Mouse (Mus musculus) cerebellum, adult 2 months (tissue): ENCODE measurements around the gene Ifnar2. TPM values are rescaled to one million over a fixed set of nuclear protein-coding genes. Genes with fewer than 3 reads are reported as not detected.

Experiments
- DNase-seq, 2 experiments: peaks; one replicate each; pipeline ENCODE4 v3.0.0; 2021
- H3K27ac ChIP-seq: fragments of 200-500 bp; 2 replicates; pipeline ENCODE4 v1.5.1; 2012; ENCODE audit warnings: low read length, control low read depth, inconsistent platforms; ENCODE audit not compliant: insufficient read depth
- H3K27me3 ChIP-seq: fragments of 200-500 bp; 2 replicates; pipeline ENCODE4 v1.6.1; 2012; ENCODE audit warnings: inconsistent platforms, mild to moderate bottlenecking, low read length, moderate library complexity; ENCODE audit not compliant: control insufficient read depth, insufficient read depth
- H3K4me1 ChIP-seq: fragments of 200-500 bp; 2 replicates; pipeline ENCODE4 v1.6.1; 2011; ENCODE audit warnings: low read length; ENCODE audit not compliant: control insufficient read depth, insufficient read depth
- H3K4me3 ChIP-seq: fragments of 200-500 bp; replicated peaks from 2 replicates; pipeline ENCODE3; 2011; ENCODE audit warnings: mild to moderate bottlenecking, low read depth, low read length, control low read depth; ENCODE audit not compliant: insufficient read depth
- CTCF ChIP-seq: fragments of 200-500 bp; IDR thresholded peaks from 2 replicates; pipeline ENCODE4 v1.5.1; 2011; ENCODE audit warnings: low read depth, mild to moderate bottlenecking, control low read depth, low read length, moderate library complexity, borderline replicate concordance; ENCODE audit not compliant: insufficient read depth
- POLR2A ChIP-seq: fragments of 200-500 bp; IDR thresholded peaks from 2 replicates; pipeline ENCODE4 v1.6.1; 2011; ENCODE audit warnings: low read length, control low read depth, borderline replicate concordance; ENCODE audit not compliant: insufficient read depth
- WGBS: fragments of 180-500 bp; shearing (Covaris S2); methylation state at CpG from one replicate; pipeline ENCODE4 v1.1.7; 2018; 5-methylcytosine and 5-hydroxymethylcytosine counted together
- polyA plus RNA-seq: library from polyadenylated mRNA; depleted of rRNA; stranded (reverse); fragments of >200 nt; gene quantifications from 2 replicates; pipeline ENCODE4 v1.2.3, GENCODE M21; 2012

Ifnar2 gene
- polyA plus RNA-seq, 1 experiment = 33.9 TPM

DNA sequence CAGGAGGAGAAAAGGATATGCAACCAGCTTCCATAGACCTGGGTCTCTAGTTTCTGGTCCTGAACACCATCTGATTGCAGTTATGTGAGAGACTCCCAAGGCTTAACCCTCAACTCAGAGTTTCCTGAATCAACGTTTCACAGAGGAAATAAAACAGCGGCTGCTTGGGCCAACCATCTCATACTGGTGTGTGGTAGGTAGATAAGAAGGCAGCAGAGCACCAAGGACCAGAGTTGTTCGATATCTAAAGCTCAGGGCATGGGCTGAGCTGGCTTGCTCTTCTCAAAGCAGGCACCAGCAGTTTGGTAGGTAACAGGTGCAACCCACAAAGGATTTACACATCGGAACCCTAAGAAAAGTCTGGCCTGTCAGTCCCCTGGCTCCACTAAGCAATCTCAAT, 35.8 kb upstream of the Ifnar2 start:
- H3K4me3 ChIP-seq = no peak overlapping the region
- no peak for DNase-seq
- H3K4me1 ChIP-seq = no peaks in the 10 kb centered on the region

DNA sequence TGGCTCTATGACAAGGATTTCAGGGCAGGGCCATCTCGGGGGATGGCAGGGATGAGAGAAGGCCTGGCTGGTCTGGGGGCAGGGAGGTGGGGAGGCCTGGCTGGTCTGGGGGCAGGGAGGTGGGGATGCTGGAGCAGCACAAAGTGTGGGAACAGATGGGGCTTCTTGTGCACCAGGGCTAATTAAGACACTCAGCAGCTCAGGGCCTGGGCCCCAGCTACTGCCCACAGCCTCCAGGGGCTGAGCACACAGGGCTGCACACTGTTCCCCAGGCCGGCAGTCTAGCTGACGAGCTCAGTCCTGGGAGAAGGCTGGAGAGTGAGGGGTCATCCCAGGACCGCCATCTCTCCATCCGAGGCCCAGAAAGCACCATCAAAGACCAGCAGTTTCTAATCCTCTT, 35.1 kb upstream of the Ifnar2 start:
- Histone ChIP-seq H3K27ac (no peak overlapping the region), H3K27me3 (no peaks in the 10 kb centered on the region), H3K4me1 (no peaks in the 10 kb centered on the region), H3K4me3 (no peak overlapping the region)
- DNase-seq = no peak
- WGBS = 75% methylated on average over 5 of the region's 5 CpGs
- TF ChIP-seq POLR2A (no peak), CTCF (no peak)

More for the DNA sequence above, 35.8 kb upstream of the Ifnar2 start:
- H3K27ac ChIP-seq = no peak overlapping the region
- WGBS = 94% methylated on average over 4 of the region's 4 CpGs
- H3K27me3 ChIP-seq = no peaks in the 10 kb centered on the region
- TF ChIP-seq CTCF = no peak
- no peak for TF ChIP-seq POLR2A

DNA sequence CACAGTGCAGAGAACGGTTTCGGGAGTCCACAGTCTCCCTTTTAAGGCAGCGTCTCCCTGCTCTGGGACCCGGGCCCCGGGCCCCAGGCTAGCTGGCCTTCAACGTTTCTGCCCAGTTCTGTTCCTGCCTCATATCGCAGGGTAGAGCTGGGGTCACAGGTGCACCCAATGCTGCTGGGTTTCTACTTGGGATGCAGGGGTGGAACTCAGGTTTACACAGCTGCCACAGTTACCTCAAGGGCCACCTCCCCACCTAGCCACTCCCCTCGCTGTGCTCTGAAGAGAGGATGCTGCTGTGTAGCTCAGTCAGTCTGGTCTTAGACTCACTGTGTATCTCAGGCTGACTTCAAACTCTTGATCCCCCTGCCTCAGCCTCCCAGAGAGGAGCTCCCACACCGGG, 26.1 kb upstream of the Ifnar2 start:
- 81% methylated on average over 9 of the region's 9 CpGs for WGBS
- no peak overlapping the region for H3K27ac ChIP-seq
- no peak for DNase-seq
- no peak overlapping the region for H3K4me3 ChIP-seq
- H3K4me1 ChIP-seq = no peaks in the 10 kb centered on the region; the same call in 1 of the 2 replicates
- no peak for TF ChIP-seq POLR2A
- TF ChIP-seq CTCF = no peak
- no peaks in the 10 kb centered on the region; the same call in 1 of the 2 replicates for H3K27me3 ChIP-seq

DNA sequence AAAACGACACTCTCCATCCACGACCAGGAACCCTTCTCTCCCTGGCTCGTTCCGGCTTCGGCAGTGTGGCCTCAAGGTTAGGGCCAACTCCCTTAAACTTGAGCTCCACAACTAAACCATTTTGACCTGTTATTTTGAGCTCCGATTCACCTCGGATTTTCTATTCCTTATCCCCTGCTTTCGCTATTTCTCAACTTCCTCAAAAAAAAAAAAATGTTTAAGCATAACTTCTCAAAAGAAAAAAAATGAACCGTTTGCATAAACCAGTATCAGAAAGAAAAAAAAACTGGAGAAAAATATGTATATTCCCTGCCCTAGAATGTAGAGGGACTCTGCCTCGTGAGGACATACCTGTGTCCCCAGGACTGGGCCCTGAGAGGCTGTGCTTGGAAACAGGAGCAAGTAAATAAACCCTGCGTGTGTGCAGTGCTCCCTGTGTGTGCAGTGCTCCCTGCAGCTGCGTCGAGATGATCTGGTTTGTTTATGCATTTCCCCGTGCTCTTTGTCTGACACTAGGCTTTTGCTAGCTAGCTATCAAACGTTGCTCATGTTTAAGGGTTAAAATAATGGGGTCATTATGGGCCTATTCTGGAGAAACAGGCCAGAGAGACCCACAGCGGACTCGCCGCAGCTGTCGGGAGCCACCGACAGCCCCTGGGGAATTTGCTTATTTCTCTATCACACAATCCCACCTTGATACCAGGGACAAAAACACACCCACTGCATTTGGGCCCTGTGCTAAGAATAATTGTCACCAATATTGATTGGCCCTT, 24.9 kb upstream of the Ifnar2 start:
- no peak overlapping the region for H3K4me3 ChIP-seq
- H3K27ac ChIP-seq = no peak overlapping the region
- H3K4me1 ChIP-seq = no peaks in the 10 kb centered on the region; the same call in 1 of the 2 replicates
- DNase-seq = no peak
- WGBS = 77% methylated on average over 20 of the region's 20 CpGs
- H3K27me3 ChIP-seq = no peaks in the 10 kb centered on the region; the same call in 1 of the 2 replicates
- TF ChIP-seq CTCF = no peak
- TF ChIP-seq POLR2A = no peak

DNA sequence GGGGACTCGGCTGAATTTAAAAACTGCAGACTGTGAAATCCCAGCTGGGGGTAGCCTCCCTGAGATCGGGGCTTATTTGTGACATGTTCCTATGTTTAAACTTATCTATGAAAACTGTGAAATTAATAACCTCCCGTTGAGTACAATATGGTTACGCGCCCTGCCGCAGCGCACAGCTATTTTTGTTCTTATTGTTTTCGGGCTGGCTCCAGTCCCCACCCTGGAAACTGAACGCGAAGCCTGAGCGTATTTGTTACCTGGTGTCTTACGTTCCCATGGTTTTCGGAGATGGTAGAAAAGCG, 24.4 kb upstream of the Ifnar2 start:
- Histone ChIP-seq H3K27ac (no peak overlapping the region), H3K4me1 (no peaks in the 10 kb centered on the region; the same call in 1 of the 2 replicates), H3K4me3 (no peak overlapping the region), H3K27me3 (no peaks in the 10 kb centered on the region; the same call in 1 of the 2 replicates)
- peak in 1 of 2 experiments; percentile 36 for DNase-seq
- 40% methylated on average over 14 of the region's 14 CpGs for WGBS
- TF ChIP-seq CTCF = no peak
- no peak for TF ChIP-seq POLR2A

DNA sequence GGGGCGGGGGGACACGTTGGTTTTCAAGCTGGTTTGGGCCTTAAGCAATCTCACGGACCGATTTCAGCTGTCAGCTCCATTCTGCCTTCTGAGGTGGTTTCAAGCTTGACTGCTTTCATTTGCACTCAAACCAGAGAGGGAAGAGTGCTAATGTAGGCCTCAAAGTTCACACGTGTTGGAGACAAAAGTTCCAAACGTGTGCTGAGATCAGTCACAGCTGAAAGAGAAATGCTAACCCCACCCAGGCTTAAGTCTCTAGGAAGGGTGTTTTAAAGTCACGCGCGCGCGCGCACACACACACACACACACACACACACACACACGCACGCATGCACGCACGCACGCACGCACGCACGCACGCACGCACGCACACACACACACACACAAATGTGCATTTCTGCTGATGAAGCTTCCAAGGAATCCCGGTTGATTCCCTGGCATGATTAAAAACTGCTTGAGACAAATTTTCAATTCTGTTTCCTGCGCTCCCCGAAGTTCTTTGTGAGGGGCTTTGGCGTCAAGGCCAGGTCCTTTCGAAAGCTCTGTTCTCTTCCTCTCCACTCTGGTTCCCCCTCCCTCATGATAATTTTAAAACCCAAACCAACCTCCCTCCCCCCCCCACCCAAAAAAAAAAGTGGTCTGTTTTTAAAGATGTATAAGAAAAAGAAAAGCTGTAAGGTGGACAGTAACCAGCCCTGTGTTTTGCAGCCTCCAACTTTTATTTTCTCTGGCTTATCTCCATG, 23.8 kb upstream of the Ifnar2 start:
- DNase-seq = peak in 1 of 2 experiments; percentile 52
- no peaks in the 10 kb centered on the region; the same call in 1 of the 2 replicates for H3K27me3 ChIP-seq
- TF ChIP-seq CTCF = no peak
- TF ChIP-seq POLR2A = no peak
- no peak overlapping the region for H3K4me3 ChIP-seq
- 66% methylated on average over 28 of the region's 28 CpGs for WGBS
- no peak overlapping the region for H3K27ac ChIP-seq
- H3K4me1 ChIP-seq = no peaks in the 10 kb centered on the region; the same call in 1 of the 2 replicates

DNA sequence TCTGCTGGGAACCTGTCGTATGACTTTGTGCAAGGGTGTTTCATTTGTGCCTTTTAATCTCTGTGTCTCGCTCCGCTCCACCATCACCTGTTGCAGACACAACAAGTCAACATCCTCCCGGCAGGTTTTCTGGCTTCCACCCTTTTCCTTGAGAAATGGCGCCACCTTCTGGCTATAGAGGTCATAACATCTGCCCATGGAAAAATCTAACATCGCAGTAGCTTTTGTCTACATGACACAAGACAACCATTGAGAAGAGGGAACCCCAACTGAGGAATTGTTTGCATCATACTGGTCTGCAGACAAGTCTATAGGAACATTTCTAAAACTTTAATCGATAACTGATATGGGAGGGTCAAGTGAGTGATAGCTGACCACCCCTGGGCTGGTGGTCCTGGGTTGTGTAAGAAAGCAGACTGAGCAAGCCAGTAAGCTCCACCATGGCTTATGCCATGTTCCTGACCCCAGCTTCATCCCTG, 20.5 kb upstream of the Ifnar2 start:
- Histone ChIP-seq H3K4me3 (no peak overlapping the region), H3K4me1 (no peaks in the 10 kb centered on the region), H3K27ac (no peak overlapping the region), H3K27me3 (no peaks in the 10 kb centered on the region)
- 1% methylated on average over 7 of the region's 7 CpGs for WGBS
- DNase-seq = peak; percentile 80 to 82
- TF ChIP-seq POLR2A = no peak
- TF ChIP-seq CTCF = peak; percentile 85
